Mouse (Mus musculus) urinary bladder, adult 18-20 months (tissue): ENCODE measurements around the gene Abcg3.
A peak's percentile ranks its signal among the peaks of the same experiment; 100 is the strongest.
"Not testable (repeated sequence)": the region's sequence is repeated elsewhere in the genome, so short reads cannot be mapped to it uniquely, and the experiment has no call there.

Experiments used
- DNase-seq, 2 experiments: peaks; one replicate each; pipeline ENCODE4 v3.0.0; 2022; ENCODE audit warnings: low spot score in 2 of 2, mixed read lengths in 2 of 2

Gene Abcg3

GRCm38 (mm10) chr5:104982535-104982934, at the start of gene Abcg3:
Gene Abcg3 (minus strand): TSS chr5:104982718.
- no peak for DNase-seq

- no peak for DNase-seq
Observed at GRCm38 (mm10) chr5:105012551-105012950, 30.0 kb upstream of the Abcg3 start.

- no peak for DNase-seq
Observed at GRCm38 (mm10) chr5:105011570-105011969, 29.1 kb upstream of the Abcg3 start.

GRCm38 (mm10) chr5:105010376-105010775, 27.9 kb upstream of the Abcg3 start:
- DNase-seq: no peak

- DNase-seq: no peak
Observed at GRCm38 (mm10) chr5:104989411-104989810, 6.9 kb upstream of the Abcg3 start.

DNA sequence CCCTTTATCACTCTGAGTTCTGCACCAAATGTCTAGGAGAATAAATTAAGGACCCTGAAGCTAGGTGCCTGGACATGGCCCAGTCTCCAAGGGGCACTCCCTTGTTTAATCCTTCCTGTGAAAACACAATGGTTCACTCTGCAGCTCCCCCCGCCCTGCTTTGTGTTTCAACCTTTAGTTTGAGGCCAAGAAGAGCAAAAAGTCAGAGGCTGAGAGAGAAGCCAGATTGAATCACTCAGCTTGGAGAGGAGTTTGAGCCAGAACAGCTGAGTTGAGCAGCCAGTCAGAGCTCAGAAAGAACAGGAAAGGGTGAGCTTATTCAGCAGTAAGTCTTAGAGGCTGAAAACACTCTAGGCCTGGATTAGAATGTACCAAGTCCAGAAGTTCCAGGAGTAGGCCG, 5.5 kb upstream of the Abcg3 start:
- peak in 1 of 2 experiments; percentile 8 for DNase-seq

GRCm38 (mm10) chr5:104986706-104987105, 4.2 kb upstream of the Abcg3 start:
- DNase-seq: no peak

DNA sequence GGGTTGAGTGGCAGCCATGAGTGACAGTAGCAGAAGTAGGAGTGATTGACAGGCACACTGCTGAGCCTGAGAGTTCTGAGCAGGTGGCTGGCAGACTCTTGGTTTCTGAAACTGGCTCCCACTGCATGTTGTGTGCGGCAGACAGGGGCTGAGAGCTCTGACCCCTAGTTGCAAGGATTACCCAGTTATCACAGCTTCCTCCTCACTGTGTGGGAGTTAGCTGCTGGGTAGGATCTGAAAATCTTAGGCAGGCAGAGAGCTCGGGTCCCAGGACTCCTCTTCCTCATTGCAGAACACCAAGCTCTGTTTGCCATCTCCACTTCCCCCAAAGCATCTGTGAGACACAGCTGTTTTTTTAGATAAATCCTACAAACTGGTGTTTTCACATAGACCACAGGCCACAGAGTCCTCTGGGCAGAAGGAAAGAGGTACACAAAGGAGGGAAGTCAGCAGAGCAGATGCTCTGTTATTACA, 3.4 kb downstream of the Abcg3 start:
- DNase-seq: no peak

- DNase-seq: no peak
Observed at GRCm38 (mm10) chr5:104958141-104958793, 24.3 kb downstream of the Abcg3 start.

DNA sequence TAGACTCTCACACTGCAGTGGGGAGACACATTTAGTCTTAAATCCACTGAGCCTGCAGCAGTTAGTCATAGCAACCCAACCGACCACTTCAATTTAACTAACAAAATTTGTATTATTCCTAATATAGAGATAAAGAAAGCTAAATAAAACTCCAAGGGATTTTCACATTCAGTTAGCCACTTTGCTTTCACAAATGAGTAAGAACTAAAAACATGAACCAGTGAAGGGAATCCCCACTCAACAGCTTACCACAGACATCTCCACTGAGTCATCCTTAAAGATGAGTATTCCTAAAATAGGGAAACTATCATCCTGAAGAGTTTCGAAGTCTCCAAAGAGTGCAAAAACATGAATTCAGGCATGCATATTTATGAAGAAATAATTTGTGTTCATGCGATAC, 27.3 kb downstream of the Abcg3 start:
- no peak for DNase-seq

GRCm38 (mm10) chr5:104946951-104947350, 35.6 kb downstream of the Abcg3 start:
- DNase-seq: no peak

- DNase-seq: no peak
Observed at GRCm38 (mm10) chr5:104934148-104934547, 48.4 kb downstream of the Abcg3 start.

DNA sequence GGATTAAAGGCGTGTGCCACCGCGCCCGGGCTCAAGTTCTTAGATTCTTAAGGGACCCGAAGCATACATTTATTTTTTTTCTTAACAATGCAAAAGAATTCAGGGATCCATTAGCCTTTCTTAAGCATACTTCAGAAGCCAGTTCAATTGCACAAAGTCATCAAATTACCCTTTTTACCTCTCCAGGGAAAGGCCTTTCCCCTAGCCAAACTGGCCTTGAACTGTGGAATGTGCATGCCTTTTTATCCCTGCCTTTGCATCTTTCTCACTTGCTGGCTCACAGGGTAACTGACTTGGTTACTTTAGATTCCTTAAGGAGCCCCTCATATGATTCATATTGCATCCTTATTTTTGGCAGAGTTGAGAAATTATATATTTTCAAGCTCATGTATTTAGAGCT, 76.0 kb downstream of the Abcg3 start:
- not testable (repeated sequence) for DNase-seq
